Mouse (Mus musculus) ES-E14 (cell line): ENCODE results near the gene Opalin.

Experiments used
- CHD2 ChIP-seq: IDR thresholded peaks from 2 replicates; pipeline ENCODE4 v1.6.1; 2014; ENCODE audit warnings: mild to moderate bottlenecking, low read depth, low read length, inconsistent platforms
- ZNF384 ChIP-seq: IDR thresholded peaks from 2 replicates; pipeline ENCODE4 v1.6.1; 2012; ENCODE audit warnings: low read depth, low read length, inconsistent platforms

DNA sequence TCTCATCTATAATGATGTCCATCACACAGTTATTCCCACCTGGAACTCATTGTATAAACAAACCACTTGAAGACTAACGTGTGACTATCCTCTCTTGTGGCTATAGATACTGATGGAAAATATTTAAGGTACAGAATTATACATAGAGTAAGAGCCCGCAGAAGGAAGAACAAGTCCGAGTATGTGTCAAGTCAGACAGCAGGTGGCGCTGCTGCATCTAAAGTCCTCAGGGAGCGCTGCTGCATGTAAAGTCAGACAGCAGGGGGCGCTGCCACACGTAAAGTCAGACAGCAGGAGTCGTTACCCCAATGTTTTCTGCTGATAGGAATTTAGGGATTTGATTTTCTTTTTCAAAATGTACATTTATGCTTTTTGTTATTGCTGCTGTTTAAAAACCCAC is 5.4 kb downstream of the Opalin start:
- TF ChIP-seq ZNF384 (no peak), CHD2 (no peak)
